Mouse (Mus musculus) lung, postnatal 36 days (tissue): ENCODE results near the gene Fev.

Experiments
- DNase-seq: peaks from one replicate; pipeline ENCODE4 v3.0.0; 2022; ENCODE audit warnings: mixed read lengths

Fev gene

DNA sequence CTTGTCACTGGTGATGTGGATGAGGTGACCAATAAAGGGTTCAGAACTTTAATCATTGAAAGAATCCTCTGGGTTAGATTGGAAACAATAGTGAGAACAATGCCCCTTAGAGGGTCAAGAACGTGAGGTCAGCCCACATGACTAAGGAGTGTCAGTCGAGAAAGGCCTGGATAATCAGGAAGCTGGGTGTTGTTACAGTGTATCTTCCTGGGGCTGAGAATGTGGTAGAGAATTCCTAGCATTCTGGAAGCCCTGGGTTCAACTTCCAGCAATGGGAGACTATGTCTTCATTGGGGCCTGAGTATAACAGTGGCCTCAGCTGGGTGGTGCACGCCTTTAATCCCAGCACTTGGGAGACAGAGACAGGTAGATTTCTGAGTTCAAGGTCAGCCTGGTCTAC lies 8.0 kb downstream of the Fev start:
- no peak for DNase-seq

- no peak for DNase-seq
Observed at GRCm38 (mm10) chr1:74872218-74872617, 13.0 kb downstream of the Fev start.

- no peak for DNase-seq
Observed at GRCm38 (mm10) chr1:74861783-74862182, 23.4 kb downstream of the Fev start.

DNA sequence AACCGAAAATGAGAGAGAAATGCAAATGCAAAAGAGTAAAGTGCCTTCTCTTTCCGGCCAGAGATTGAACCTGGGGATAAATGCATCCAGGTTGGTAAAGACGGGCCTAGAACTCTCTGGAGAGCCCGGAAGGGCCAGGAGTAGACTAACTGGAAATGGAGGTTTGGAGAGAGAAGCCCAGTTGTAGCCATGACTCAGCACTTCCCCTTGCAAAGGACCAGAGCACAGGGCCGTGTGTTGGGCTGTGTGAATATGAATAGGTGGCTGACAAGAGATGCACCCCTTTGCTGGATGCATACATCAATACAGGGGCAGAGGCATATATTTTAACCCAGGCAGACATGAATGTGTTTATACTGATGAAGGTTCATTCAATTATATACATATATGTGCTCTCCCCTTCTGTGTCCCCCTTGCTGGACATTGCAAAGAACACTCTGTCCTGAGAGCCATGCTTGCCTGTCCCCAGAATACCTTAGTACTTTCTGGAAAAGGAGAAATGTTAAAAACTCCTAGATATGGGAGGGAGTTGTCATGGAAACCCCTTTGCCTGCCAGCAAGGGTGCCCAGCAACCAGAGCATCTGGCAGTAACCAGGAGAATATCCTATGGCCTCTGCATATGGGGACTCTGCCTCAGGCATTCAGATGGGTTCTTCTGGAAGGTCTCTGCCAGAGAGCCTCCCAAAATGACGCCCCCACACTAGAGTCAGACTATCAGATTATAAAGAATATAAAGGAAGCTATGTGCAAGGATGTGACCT lies 25.8 kb downstream of the Fev start:
- DNase-seq = no peak

GRCm38 (mm10) chr1:74858805-74859204 lies 26.4 kb downstream of the Fev start:
- no peak for DNase-seq

DNA sequence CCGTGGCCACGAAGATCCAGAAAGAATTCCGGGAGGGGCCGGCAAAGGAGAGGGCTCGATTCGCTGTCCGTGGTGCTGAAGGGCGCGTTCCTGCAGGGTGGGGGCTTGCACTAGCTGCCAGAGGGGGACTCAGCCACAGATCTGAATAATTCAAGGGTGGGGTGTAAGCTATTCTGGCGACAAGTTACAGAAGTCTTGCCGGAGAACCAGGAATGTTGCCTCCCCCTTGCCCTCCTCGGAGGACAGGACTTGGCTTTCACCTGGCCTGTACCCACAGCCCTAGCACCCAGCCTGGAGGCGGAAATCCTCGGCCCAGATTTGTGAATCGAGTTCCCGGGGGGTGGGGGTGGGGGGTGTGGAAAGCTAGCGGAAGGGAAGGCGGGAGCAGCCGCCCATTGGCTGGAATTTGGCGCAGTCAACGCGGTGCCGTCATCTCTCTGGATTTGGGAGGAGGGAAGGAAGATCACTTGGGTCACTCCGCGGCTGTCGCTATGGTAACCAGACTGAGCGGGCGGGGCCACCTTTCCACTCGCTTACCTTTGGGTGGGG lies 27.0 kb downstream of the Fev start:
- DNase-seq = peak; percentile 30

DNA sequence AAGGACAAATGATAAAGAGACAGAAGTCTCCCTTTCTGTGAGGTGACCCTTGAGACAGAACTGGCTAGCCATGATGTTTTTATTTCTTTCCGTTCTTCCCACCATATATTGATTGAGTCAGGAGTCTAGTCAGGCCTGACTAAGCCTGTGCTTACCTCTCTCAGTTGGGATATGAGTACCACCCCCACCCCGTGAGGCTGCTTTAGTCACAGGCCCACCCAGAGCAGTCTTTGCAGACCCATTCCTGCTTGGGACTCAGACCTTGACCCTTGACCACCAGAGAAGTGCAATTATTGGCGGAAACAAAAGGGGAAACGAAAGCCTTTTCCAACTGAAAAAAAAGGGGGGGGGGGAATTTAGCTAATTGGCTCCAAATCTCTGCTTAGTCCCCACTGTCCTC lies 27.5 kb downstream of the Fev start:
- no peak for DNase-seq

DNA sequence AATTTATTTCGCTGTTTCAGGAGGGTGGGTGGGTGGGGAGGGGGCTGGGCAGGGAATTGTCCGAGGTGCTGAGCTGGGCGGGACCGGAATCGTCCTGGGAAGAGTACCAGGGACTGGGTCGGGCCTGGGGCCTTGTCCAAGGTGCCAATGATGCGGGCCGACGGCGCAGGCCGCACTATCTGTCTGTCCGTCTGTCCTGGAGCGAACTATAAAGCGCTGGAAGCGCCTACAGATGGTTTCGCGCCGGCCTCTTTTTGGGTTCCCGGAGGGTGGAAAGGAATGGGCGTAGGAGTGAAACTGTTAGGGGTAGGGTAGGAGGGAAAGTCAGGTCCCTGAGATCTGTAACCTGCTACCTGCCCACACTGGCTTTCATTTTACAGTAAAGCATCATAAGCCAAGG lies 28.0 kb downstream of the Fev start:
- DNase-seq = no peak

- no peak for DNase-seq
Observed at GRCm38 (mm10) chr1:74856791-74857190, 28.4 kb downstream of the Fev start.

GRCm38 (mm10) chr1:74856439-74856720 lies 28.8 kb downstream of the Fev start:
- DNase-seq = no peak

DNA sequence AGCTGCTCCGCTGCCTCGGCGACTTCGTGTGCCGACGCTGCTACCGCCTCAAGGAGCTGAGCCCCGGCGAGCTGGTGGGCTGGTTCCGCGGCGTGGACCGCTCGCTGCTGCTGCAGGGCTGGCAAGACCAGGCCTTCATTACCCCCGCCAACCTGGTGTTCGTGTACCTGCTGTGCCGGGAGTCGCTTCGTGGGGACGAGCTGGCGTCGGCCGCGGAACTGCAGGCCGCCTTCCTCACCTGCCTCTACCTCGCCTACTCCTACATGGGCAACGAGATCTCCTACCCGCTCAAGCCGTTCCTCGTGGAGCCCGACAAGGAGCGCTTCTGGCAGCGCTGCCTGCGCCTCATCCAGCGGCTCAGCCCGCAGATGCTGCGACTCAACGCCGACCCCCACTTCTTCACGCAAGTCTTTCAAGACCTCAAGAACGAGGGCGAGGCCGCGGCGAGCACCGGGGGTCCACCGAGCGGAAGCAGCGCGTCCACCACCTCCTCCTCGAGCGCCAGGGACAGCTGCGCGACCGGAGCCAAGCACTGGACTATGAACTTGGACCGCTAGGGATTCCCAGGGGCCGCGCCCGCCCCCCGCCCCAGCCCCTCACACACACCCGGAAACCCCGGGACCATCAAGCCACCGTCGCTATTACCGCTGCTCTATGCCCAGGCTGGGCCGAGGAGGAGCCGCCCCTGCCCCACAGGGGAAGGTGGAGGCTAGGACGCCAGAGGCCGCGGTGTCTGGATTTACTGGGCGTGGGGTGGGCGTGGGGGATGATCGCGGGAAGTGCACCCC lies 29.4 kb downstream of the Fev start:
- no peak for DNase-seq

DNA sequence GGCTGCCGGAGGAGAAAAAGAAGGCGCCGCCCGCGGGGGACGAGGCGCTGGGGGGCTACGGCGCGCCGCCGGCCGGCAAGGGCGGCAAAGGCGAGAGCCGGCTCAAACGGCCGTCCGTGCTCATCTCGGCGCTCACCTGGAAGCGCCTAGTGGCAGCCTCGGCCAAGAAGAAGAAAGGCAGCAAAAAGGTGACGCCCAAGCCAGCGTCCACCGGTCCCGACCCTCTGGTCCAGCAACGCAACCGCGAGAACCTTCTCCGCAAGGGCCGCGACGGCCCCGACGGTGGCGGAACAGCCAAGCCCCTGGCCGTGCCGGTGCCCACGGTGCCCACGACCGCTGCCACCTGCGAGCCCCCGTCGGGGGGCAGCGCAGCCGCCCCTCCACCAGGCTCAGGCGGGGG lies 30.1 kb downstream of the Fev start:
- no peak for DNase-seq

- peak; percentile 92 for DNase-seq
Observed at GRCm38 (mm10) chr1:74854306-74855056, 30.7 kb downstream of the Fev start, which contains the start of gene Cdk5r2. Cdk5r2 (plus strand) TSS chr1:74854934.

DNA sequence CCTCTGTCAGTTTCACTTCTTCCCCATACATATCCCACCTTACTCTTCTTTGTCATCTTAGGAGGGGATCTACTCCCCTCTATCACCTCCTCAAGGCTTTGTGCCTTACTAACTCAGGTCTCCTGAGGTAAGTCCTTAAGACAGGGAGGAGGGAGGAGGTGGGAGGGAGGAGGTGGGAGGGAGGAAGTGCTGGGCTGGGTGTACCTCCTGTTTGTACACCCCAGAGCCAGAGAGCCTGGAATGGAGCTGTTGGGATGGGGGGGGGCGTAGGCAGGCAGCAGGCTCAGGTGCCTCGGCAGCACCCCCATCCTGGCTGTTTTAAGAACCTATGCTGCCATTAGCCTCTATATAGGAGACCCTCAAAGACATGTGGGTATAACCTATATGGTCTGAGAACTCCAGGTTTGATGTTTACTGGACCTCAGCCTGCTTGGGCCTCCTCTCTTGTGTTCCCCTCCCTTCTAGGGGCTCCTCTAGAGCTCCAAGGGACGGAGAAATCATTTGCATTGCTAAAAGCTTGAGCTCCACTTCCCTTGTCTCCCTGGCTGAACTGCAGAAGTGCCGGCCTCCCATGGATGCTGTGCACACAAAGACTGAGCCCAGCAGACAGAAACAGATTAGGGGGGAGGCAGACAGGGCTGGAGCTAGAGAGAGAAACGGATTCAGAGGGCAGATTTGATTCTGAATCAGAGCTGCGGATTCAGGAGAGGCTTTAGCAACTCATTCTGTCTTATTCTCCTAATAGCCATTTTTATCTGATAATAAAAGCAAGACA lies 34.0 kb downstream of the Fev start:
- DNase-seq = no peak

DNA sequence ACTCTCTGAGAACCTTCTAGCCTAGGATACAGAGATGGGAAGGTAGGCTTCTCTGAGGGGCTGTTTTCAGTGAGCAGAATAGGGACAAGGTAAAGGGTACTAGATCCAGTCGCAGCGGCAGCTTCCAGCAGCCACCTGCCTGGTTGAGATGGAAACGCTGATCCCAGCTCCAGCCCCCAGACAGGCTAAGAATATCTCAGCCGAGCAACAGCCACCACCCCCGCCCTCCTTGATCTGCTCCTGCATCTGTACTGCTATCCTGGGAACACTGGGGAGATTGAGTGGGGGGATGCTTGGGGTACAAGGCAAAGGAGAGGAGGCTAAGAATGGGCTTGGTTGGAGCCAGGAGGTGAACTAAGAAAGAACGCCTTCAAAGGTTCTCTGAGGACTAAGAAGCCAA lies 35.0 kb downstream of the Fev start:
- no peak for DNase-seq

DNA sequence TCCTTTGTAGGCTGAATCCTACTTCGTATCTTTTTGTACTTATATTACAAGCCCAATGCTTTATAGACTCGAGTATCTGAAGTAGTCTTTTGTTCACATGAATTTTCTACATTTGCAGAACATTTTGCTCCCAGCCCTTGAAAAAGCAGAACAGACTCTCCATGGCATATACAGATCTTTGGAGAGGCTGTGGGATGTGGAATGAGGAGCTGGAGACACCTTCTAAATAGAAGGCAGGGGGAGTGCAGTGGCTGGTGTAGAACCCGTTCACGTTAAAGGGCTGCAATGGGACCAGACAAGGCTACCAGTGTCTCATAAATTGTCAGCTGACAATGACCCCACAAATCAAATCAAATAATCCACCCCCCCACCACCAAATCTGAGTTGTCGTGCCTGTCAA lies 36.3 kb downstream of the Fev start:
- no peak for DNase-seq

GRCm38 (mm10) chr1:74846341-74846740 lies 38.9 kb downstream of the Fev start:
- DNase-seq = no peak

- no peak for DNase-seq
Observed at GRCm38 (mm10) chr1:74843090-74843489, 42.1 kb downstream of the Fev start.

DNA sequence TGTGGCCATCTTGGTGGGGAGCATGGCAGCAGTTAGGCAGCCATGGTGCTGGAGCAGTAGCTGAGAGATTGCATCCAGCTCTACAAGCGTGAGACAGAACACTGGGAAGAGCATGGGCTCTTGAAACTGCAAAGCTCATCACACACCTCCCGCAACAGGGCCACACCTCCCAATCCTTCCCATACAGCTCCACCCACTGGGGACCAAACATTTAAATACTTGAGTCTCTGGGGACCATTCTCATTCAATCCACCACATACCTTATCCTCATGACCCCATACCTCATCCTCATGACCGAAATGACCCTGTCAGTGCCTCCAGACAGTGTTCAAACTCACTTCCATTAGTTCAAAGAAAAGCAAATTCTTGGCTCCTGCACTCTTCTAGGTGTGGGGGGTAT lies 52.0 kb downstream of the Fev start:
- DNase-seq = no peak
